Mouse (Mus musculus) spleen, adult 12 weeks (tissue): ENCODE measurements around the gene Rbm26.

Experiments
- DNase-seq: peaks from one replicate; pipeline ENCODE4 v3.0.0; 2022; ENCODE audit warnings: low spot score

Gene Rbm26

DNA sequence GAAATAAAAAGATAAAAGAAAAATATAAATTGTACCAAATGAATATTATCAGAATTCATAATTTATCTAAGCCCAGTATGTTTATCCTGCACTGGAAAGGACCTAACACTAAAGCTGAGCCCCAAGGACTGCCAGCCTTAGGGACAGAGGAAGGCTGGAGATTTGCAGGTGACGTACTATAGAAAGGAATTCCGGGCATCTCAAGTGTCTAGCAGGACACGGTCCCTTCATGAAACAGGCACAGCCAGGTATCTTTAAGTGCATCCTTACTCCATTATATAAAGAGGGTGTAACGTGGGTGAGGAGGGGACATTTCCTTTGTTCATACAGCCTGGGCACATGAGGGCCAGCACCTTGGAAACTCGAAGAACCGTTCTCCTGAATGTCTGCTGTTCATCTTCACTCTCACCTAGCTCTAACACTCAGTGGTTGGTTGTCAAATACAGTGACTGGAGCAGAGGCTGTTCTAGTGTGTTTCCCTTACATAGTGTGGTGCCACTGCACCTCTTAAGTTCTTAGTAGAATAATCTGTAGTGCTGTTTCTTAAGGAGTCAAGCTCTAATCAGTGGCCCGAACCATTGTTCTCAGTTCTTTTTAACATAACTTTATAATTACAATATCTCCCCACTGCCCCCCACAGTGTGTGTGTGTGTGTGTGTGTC is 91.7 kb downstream of the Rbm26 start:
- DNase-seq, result no peak

DNA sequence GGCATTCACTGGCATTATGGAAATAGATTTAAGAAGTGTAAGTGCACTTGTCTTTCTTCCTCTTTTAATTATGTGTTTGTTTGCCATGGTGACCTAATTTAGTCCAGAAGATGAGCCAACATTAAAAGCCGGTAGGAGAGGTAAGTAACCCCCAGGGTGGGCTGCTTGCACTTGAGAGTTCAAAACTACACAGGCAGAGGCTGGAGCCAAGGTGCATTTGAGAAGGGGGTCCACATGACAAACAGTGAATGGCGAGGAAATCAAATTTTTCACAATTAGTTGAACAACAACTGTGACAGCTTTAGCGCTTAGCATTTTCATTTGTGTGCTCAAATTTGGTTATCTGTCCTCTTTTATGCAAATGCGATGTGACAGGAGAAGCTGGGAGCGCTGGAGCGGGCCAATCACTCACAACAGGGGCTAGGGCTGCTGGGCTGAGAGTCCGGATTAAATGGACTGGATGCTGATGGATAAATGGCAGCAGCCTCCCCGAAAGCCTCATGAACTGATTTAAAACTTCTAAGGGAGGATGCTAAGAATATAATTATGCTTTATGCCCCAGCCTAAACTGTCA is 92.3 kb downstream of the Rbm26 start:
- DNase-seq, result no peak

DNA sequence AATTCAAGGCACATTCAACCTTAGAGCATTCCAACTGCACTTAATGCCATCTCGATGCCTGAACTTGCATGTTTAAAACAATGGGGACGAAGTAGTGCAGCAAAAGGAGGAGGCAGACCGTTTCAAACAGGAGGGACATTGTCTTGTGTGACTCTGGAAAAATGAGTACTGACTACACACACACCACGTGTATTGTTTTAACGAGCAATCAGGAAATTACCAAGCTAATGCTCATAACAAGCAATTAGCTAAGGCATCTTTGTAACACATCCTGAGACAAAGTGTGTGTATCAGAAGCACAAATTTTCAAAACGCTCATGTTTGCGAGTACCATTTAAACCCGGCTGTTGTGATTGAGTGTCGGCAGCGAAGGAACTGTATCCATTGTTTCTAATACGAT is 93.0 kb downstream of the Rbm26 start:
- no peak for DNase-seq

DNA sequence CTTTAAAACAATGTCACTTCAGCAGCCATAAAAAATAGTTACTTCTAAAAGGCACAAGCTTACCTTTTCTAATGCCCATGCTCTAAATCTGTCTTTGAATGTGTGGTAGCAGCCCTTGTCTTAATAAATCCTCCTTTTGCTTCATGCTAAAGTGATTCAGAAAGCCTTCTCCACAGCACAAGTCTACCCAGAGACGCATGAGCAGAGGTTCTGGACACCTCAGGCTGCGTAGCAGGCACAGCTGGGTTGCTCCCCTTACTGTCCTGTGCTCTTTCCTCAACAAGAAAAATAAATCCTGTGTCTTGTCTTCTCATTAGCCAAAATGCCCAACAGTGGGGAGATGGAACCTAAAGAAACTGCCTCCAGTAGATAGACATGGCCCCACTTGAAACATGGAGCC is 102.4 kb downstream of the Rbm26 start:
- no peak for DNase-seq

DNA sequence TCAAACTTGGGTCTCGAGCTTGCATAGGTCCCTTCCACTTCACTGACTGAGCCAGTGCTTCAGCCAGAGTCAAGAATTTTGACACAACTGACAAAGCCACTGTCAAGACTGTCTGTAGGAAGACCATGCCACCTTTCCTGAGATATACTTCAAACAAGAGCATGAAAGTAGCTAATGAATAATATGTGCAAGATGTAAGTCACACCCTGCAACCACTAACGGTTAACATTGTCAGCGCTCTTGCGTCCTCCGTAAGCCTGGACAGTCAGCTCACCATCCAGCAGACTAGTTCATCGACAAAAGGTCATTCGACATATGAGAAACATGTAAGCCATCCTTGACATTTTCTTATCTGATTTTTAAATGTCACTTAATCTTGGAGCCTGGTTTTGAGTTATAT is 102.8 kb downstream of the Rbm26 start:
- DNase-seq, result no peak

DNA sequence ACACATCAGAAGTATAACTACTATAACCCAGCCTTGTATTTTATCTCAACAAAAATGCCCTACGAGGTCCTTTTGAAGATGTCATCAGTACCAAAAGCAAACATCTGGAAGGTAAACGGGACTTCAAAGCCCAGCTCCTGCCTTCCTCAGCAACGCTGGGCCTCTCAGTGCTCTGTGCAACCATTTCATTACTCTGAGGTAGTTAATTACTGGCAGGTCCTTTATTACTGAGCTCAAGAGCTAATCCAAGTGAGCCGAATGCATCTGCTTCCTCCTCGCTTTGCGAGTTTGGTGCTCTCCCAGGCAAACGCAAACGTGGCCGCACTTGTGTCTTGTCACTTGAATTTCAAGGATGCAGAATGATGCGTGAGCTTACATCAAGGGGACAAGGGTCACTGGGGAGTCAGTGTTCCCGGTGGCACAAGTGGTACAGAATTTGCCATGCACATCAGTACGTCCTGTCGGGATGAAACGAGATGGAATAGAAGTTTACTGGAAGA is 106.1 kb downstream of the Rbm26 start:
- DNase-seq, result no peak

DNA sequence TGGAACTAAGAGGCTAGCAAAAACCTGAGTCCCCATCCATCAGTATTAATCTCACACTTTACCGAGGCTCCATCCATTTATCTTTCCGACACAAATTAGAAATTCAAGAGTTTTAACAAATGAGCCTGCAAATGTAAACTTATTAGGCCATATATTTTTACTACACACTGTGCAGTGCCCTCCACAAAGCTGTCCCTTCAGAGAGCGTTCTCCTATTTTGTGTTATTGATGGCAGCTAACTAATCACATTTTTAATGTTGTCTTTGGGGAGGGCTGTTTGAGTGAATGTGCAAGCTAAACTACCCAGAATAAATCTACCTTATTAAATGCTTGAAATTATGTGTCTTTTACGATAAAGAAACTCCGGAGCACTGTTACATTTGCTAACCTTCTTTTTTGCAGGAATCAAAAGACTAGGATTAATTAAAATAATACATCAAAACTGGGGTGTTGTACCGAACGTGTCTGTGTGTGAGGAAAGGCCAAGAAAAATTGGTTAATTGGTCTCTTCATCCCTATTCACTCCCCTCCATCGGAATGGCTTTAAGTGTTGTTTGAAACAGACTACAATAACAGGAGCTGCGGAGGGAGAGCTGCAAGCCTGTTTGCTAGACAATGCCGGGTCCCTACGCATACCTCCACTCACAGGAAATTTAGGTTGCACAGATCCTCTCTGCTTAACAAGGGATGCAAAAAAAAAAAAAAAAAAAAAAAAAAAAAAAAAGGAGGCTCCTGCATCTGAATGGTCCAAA is 106.7 kb downstream of the Rbm26 start:
- DNase-seq, result no peak

DNA sequence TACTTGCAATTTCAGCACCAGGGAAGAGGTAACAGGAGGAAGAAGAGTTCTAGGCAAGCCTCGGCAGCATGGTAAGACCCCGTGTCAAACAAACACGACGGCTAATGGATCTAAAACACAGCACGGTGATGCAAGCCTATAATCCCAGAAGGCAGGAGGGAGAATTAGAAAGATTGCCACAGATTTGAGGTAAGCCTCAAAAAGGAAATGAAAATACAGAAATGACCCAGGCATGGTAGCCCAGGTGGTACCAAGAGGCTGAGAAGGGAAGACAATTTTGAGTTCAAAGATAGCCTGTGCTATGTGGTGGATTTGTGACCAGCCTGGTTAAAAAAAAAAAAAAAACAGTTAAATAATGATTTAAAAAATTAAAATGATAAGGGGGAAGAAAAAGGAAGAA is 109.1 kb downstream of the Rbm26 start:
- DNase-seq, result no peak

DNA sequence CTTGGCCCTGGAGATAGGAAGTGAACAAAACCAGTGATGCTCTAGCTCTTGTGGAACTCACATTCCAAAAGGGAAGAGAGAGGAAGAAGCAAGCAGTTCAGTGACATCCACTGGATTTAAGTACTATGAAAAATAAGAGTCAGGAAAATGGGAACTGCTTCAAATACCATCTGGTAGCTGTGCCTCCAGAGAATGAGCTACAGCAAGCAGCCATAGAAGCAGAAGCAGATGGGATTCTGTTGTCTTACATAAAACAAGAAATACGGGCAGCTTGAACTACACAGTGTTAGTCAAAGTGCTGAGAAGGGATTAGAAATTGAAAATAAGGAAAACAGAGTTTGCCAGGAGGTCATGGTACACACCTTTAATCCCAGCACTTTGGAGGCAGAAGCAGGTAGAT is 112.9 kb downstream of the Rbm26 start:
- DNase-seq, result no peak

DNA sequence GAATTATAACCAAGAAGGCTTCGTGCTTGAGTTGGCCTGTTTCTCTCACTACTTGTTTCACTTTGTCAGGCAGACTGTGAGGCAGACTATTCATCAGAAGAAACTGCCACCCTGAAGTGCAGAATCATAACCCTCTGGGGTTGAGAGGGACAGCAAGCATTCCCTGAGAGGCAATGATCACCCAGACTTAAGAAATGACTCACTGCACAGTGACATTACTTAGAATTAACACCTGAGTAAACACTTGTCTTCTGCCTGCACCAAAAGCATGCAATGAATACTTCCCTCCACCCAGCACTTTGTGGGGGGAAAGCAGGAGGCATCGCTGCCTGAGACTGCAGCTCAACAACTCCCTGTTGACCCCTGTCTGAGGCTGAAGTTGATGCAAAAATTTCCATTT is 115.9 kb downstream of the Rbm26 start:
- DNase-seq, result no peak

DNA sequence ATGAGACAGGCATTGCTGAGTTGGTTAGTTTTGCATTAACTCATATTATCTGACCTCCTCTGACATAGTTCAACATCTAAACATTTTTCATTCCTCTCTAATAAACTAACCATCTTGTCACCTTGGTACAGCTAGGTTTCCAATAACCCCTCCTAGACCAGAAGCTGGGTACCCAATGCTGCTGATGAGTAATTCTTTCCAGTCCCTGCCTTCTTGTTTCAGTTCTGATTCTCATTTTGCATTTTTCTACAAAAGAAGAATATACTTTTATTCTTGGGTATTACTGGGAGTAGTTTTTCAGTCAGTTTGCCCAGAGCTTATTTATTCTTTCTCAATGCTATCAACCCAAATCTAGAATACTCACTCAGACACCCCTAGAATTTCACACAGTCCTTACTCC is 119.2 kb downstream of the Rbm26 start:
- DNase-seq, result no peak
